Mouse (Mus musculus) monocyte, adult 5-6 weeks (primary cell): Measurements from ENCODE around the gene Retreg3. TPM values are rescaled to one million over a fixed set of nuclear protein-coding genes. Genes with fewer than 3 reads are reported as not detected.
A peak's percentile ranks its signal among the peaks of the same experiment; 100 is the strongest.

ENCODE experiments used
- ATAC-seq: fragments of 153-309, 156-312 bp; replicated peaks from 2 replicates; pipeline ENCODE4 v1.8.0; 2017; ENCODE audit warnings: mild to moderate bottlenecking; ENCODE audit not compliant: low TSS enrichment, insufficient number of reproducible peaks, severe bottlenecking, poor library complexity, low FRiP score
- total RNA-seq: library from RNA; stranded (forward); fragments of 200-1000, 200-491, 200-594 nt; gene quantifications from 3 replicates; pipeline ENCODE4 v1.2.3, GENCODE M21; 2017

The Retreg3 gene
- total RNA-seq, 1 experiment from 2014 or later: 57.9 TPM

GRCm38 (mm10) chr11:101151063-101151462, 31.4 kb upstream of the Retreg3 start:
- no peak for ATAC-seq

GRCm38 (mm10) chr11:101149178-101150105, 29.7 kb upstream of the Retreg3 start:
- ATAC-seq: no peak

- ATAC-seq: no peak
Observed at GRCm38 (mm10) chr11:101148751-101149150, 29.1 kb upstream of the Retreg3 start.

GRCm38 (mm10) chr11:101146377-101146776, 26.7 kb upstream of the Retreg3 start:
- ATAC-seq: no peak

- ATAC-seq: peak; percentile 72
Observed at GRCm38 (mm10) chr11:101143338-101144225, 23.9 kb upstream of the Retreg3 start.

- ATAC-seq: no peak
Observed at GRCm38 (mm10) chr11:101142215-101142967, 22.7 kb upstream of the Retreg3 start.

- no peak for ATAC-seq
Observed at GRCm38 (mm10) chr11:101141088-101141487, 21.4 kb upstream of the Retreg3 start.

GRCm38 (mm10) chr11:101140164-101140819, 20.6 kb upstream of the Retreg3 start:
- no peak for ATAC-seq

- peak; percentile 33; the same call in 1 of the 2 replicates for ATAC-seq
Observed at GRCm38 (mm10) chr11:101138536-101139181, 19.0 kb upstream of the Retreg3 start.

GRCm38 (mm10) chr11:101137000-101137399, 17.3 kb upstream of the Retreg3 start:
- no peak for ATAC-seq

- no peak for ATAC-seq
Observed at GRCm38 (mm10) chr11:101134217-101134865, 14.6 kb upstream of the Retreg3 start.

GRCm38 (mm10) chr11:101133037-101133436, 13.3 kb upstream of the Retreg3 start:
- no peak for ATAC-seq

- no peak for ATAC-seq
Observed at GRCm38 (mm10) chr11:101131701-101132100, 12.0 kb upstream of the Retreg3 start.

GRCm38 (mm10) chr11:101131187-101131586, 11.5 kb upstream of the Retreg3 start:
- no peak for ATAC-seq

- no peak for ATAC-seq
Observed at GRCm38 (mm10) chr11:101130056-101130756, 10.5 kb upstream of the Retreg3 start.

GRCm38 (mm10) chr11:101128996-101129577, 9.4 kb upstream of the Retreg3 start:
- no peak for ATAC-seq
